Mouse (Mus musculus): ENCODE results near the gene Desi1. TPM values are rescaled to one million over a fixed set of nuclear protein-coding genes. Genes with fewer than 3 reads are reported as not detected.
A peak's percentile ranks its signal among the peaks of the same experiment; 100 is the strongest.

The Desi1 gene
- polyA plus RNA-seq, 2 experiments: 26.3 to 30.5 TPM

DNA sequence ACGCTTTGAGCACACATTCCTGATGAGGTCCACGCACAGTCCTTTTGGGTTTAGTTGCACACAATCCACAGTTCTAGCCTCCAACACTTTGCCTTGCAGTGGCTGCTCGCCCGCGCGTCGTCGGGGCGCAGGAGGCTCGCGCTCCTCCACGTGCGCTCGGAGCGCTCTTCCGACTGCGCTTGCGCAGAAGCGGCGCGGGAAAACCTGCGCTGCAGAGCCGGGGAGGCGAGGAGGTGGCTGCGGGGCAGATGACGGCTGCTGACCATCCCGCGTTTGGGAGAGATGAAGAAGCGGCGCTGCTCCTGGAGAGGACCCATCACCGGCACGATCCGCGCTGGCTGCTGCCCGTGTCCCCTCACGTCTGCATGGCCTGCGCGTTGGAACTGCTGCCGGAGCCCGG, 36.2 kb upstream of the Desi1 start, which contains the start of gene Mei1:
Gene Mei1 (plus strand): TSS at position 99 of the 400 bp plus-strand sequence.
- Histone ChIP-seq H3K36me3 (ENCODE audit: control insufficient read depth, insufficient read depth, low read length) (no peaks in the 10 kb centered on the region), H3K9ac (ENCODE audit: low read depth, low read length, severe bottlenecking) (no peak within 1 kb of the TSS), H3K27me3 (ENCODE audit: control insufficient read depth, insufficient read depth, low read length) (peaks cover 25% of the 10 kb centered on the region), H3K27ac (replicated peaks; ENCODE audit: low read depth, low read length) (no peak within 1 kb of the TSS), H3K9me3 (ENCODE audit: control insufficient read depth, low read length) (0 out of 2 replicates have a peak, but pooled peaks cover 6% of the 10 kb centered on the region), H3K4me2 (replicated peaks; ENCODE audit: low read depth, low read length, severe bottlenecking) (peak within 1 kb of the TSS; percentile 36), H3K4me1 (ENCODE audit: control insufficient read depth, insufficient read depth, low read length) (no peaks in the 10 kb centered on the region; the same call in 1 of the 2 replicates), H3K4me3 (replicated peaks; ENCODE audit: low read length) (peak within 1 kb of the TSS; percentile 19)
- TF ChIP-seq POLR2A (IDR thresholded peaks at IDR 0.05; ENCODE audit: borderline replicate concordance, extremely low read depth, insufficient read depth, insufficient read length): no peak
- 21% methylated on average over 37 of the region's 40 CpGs for WGBS
- DNase-seq (ENCODE audit: low spot score) (no peak), ATAC-seq (ENCODE audit: low FRiP score, low read depth) (no peak)

DNA sequence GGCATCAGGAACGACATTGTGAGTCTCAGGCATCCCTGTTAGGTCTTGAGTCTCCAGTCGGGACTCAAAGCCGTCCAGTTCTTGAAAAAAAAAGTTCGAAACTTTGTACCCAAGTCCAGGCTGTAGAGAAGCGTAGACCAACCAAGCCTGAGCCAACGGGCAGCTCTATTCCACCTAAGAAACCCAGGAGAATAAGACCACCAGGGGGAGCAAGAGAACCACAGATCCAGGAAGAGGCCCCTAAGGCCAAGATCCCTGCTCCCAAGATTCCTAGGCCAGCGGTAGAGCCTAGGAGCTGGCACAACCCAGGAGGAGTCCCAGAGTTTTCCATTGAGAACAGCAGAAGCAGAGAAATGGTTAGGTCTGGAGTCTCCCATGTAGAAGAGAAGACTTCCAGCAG, 31.8 kb upstream of the Desi1 start:
- H3K9ac ChIP-seq (ENCODE audit: low read depth, low read length, severe bottlenecking): no peak overlapping the region
- 24% methylated on average over 7 of the region's 7 CpGs for WGBS
- DNase-seq (ENCODE audit: low spot score): peak; percentile 86

DNA sequence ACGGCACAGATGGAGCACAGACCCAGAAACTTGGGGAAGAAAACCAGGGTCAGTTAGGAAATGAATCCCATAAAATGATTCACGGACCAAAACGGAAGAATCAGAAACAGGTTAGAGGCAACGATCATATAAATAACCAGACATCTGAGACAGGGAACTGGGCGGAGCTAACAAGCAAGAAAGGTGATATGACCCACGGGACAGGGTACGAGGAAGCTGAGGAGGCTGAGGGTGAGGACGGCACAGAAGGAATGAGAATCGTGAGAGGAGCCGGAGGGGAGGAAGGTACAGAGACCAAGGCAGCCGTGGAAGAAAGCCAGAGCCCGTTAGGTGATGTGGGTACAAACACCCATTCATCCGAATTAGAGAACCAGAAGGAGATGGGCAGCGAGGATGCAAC, 30.2 kb upstream of the Desi1 start:
- DNase-seq (ENCODE audit: low spot score) (no peak), ATAC-seq (ENCODE audit: low FRiP score, low read depth) (no peak)
- H3K9ac ChIP-seq (ENCODE audit: low read depth, low read length, severe bottlenecking): 0 out of 2 replicates have a peak overlapping the region, but pooled peaks have one; percentile 3
- peaks cover 5% of the 10 kb centered on the region; the same call in 1 of the 2 replicates for H3K27me3 ChIP-seq (ENCODE audit: control insufficient read depth, insufficient read depth, low read length)
- H3K4me3 ChIP-seq (replicated peaks; ENCODE audit: low read length): no peak overlapping the region
- peak overlapping the region; percentile 9; the same call in 1 of the 2 replicates for H3K4me2 ChIP-seq (replicated peaks; ENCODE audit: low read depth, low read length, severe bottlenecking)
- no peaks in the 10 kb centered on the region for H3K36me3 ChIP-seq (ENCODE audit: control insufficient read depth, insufficient read depth, low read length)
- no peaks in the 10 kb centered on the region for H3K9me3 ChIP-seq (ENCODE audit: control insufficient read depth, low read length)
- no peak for TF ChIP-seq POLR2A (IDR thresholded peaks at IDR 0.05; ENCODE audit: borderline replicate concordance, extremely low read depth, insufficient read depth, insufficient read length)
- WGBS: 32% methylated on average over 14 of the region's 14 CpGs
- peaks cover 6% of the 10 kb centered on the region; the same call in 1 of the 2 replicates for H3K4me1 ChIP-seq (ENCODE audit: control insufficient read depth, insufficient read depth, low read length)
- H3K27ac ChIP-seq (replicated peaks; ENCODE audit: low read depth, low read length): no peak overlapping the region

More for the DNA sequence above, 31.8 kb upstream of the Desi1 start:
- no peak overlapping the region for H3K27ac ChIP-seq (replicated peaks; ENCODE audit: low read depth, low read length)
- no peaks in the 10 kb centered on the region for H3K36me3 ChIP-seq (ENCODE audit: control insufficient read depth, insufficient read depth, low read length)
- 0 out of 2 replicates have a peak, but pooled peaks cover 6% of the 10 kb centered on the region for H3K9me3 ChIP-seq (ENCODE audit: control insufficient read depth, low read length)
- H3K4me2 ChIP-seq (replicated peaks; ENCODE audit: low read depth, low read length, severe bottlenecking): no peak overlapping the region
- ATAC-seq (ENCODE audit: low FRiP score, low read depth): no peak
- TF ChIP-seq POLR2A (IDR thresholded peaks at IDR 0.05; ENCODE audit: borderline replicate concordance, extremely low read depth, insufficient read depth, insufficient read length): no peak
- no peak overlapping the region for H3K4me3 ChIP-seq (replicated peaks; ENCODE audit: low read length)
- H3K27me3 ChIP-seq (ENCODE audit: control insufficient read depth, insufficient read depth, low read length): peaks cover 19% of the 10 kb centered on the region
- H3K4me1 ChIP-seq (ENCODE audit: control insufficient read depth, insufficient read depth, low read length): peaks cover 6% of the 10 kb centered on the region

DNA sequence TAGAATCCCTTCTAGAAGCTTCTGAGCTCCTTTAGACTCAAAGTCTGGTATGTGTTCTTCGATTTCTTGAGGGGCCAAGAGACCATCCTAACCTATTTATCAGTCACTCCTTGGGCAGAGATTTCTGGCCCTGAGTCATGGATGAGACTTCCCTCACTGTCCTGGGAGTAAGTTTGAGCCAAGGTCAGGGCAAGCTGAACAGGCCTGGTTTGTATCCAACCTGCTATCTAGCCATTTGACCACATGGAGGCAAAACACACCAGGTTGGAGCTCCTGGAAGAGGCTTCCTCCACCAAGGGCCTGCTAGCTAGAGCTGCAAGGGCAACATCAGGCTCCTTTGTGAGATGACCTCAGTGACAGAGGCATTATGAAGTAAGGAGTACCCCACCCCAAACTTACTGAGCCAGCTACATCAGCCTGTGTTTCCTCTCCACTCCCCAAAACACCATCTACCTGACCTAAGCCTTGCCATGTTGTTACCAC, 25.1 kb upstream of the Desi1 start, which contains the start of gene 4930407I10Rik:
Gene 4930407I10Rik (plus strand): TSS at position 433 of the 483 bp plus-strand sequence.
- DNase-seq (ENCODE audit: low spot score) (no peak), ATAC-seq (ENCODE audit: low FRiP score, low read depth) (no peak)
- Histone ChIP-seq H3K9me3 (ENCODE audit: control insufficient read depth, low read length) (no peaks in the 10 kb centered on the region), H3K9ac (ENCODE audit: low read depth, low read length, severe bottlenecking) (no peak within 1 kb of the TSS), H3K4me2 (replicated peaks; ENCODE audit: low read depth, low read length, severe bottlenecking) (no peak within 1 kb of the TSS), H3K4me3 (replicated peaks; ENCODE audit: low read length) (no peak within 1 kb of the TSS), H3K36me3 (ENCODE audit: control insufficient read depth, insufficient read depth, low read length) (no peaks in the 10 kb centered on the region), H3K27me3 (ENCODE audit: control insufficient read depth, insufficient read depth, low read length) (no peaks in the 10 kb centered on the region), H3K27ac (replicated peaks; ENCODE audit: low read depth, low read length) (no peak within 1 kb of the TSS), H3K4me1 (ENCODE audit: control insufficient read depth, insufficient read depth, low read length) (peaks cover 3% of the 10 kb centered on the region; the same call in 1 of the 2 replicates)
- WGBS: 100% methylated on average over 1 of the region's 1 CpGs
- no peak for TF ChIP-seq POLR2A (IDR thresholded peaks at IDR 0.05; ENCODE audit: borderline replicate concordance, extremely low read depth, insufficient read depth, insufficient read length)

DNA sequence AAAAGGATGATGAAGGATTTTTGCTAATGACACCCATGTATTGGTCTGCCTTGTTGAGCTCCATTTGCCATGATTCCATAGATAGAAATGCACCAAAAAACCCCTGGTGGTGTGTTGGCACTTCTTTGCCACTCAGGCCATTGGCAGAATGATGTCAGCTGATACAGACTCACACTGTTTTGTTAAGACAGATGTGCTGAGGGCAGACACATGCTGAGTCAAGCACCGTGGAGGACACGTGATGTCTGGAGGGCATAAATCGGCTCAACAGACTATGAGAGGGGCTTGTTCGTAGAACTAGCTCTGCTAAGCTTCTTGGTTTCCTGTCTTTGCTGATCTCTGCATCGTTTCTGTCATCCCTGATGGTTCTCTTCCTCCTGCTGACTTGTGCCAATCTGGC, 18.9 kb upstream of the Desi1 start:
- no peak for ATAC-seq (ENCODE audit: low FRiP score, low read depth)
- Histone ChIP-seq H3K9me3 (ENCODE audit: control insufficient read depth, low read length) (no peaks in the 10 kb centered on the region), H3K9ac (ENCODE audit: low read depth, low read length, severe bottlenecking) (no peak overlapping the region), H3K4me1 (ENCODE audit: control insufficient read depth, insufficient read depth, low read length) (no peaks in the 10 kb centered on the region), H3K4me3 (replicated peaks; ENCODE audit: low read length) (no peak overlapping the region), H3K27me3 (ENCODE audit: control insufficient read depth, insufficient read depth, low read length) (no peaks in the 10 kb centered on the region), H3K36me3 (ENCODE audit: control insufficient read depth, insufficient read depth, low read length) (no peaks in the 10 kb centered on the region), H3K27ac (replicated peaks; ENCODE audit: low read depth, low read length) (no peak overlapping the region), H3K4me2 (replicated peaks; ENCODE audit: low read depth, low read length, severe bottlenecking) (no peak overlapping the region)
- no peak for TF ChIP-seq POLR2A (IDR thresholded peaks at IDR 0.05; ENCODE audit: borderline replicate concordance, extremely low read depth, insufficient read depth, insufficient read length)
- WGBS: 61% methylated on average over 5 of the region's 5 CpGs
- DNase-seq (ENCODE audit: low spot score): no peak

Measured in limb, embryonic 14.5 days (tissue).